Mouse (Mus musculus) limb, embryonic 14.5 days (tissue): ENCODE measurements around the gene Arl6. TPM values are rescaled to one million over a fixed set of nuclear protein-coding genes. Genes with fewer than 3 reads are reported as not detected.
A peak's percentile ranks its signal among the peaks of the same experiment; 100 is the strongest.

ENCODE experiments used
- ATAC-seq: fragments of 200-750 bp; cut with Nextera tagmentation; 2 replicates; pipeline ENCODE4 v1.8.0; 2017; ENCODE audit warnings: low read depth, moderate number of reproducible peaks, moderate TSS enrichment; ENCODE audit not compliant: low FRiP score
- DNase-seq: peaks from one replicate; pipeline ENCODE4 v3.0.0-alpha.2; 2015; ENCODE audit warnings: low spot score
- H3K27ac ChIP-seq: fragments of 300-500 bp; sonication (generic); replicated peaks from 2 replicates; pipeline ENCODE4 v1.5.1; 2014; ENCODE audit warnings: low read depth, mild to moderate bottlenecking, low read length, moderate library complexity, mixed read lengths
- H3K27me3 ChIP-seq: fragments of 300-500 bp; sonication (generic); 2 replicates; pipeline ENCODE4 v1.6.1; 2014; ENCODE audit warnings: low read length, mixed read lengths; ENCODE audit not compliant: control insufficient read depth, insufficient read depth
- H3K36me3 ChIP-seq: fragments of 300-500 bp; sonication (generic); 2 replicates; pipeline ENCODE4 v1.6.1; 2014; ENCODE audit warnings: mild to moderate bottlenecking, low read length, moderate library complexity, mixed read lengths; ENCODE audit not compliant: control insufficient read depth, insufficient read depth
- H3K4me1 ChIP-seq: fragments of 300-500 bp; sonication (generic); 2 replicates; pipeline ENCODE4 v1.6.1; 2014; ENCODE audit warnings: antibody characterized with exemption, low read length, mixed read lengths; ENCODE audit not compliant: control insufficient read depth, insufficient read depth
- H3K4me2 ChIP-seq: fragments of 300-500 bp; sonication (generic); replicated peaks from 2 replicates; pipeline ENCODE4 v1.6.1; 2014; ENCODE audit warnings: low read depth, mild to moderate bottlenecking, low read length, moderate library complexity; ENCODE audit not compliant: severe bottlenecking
- H3K4me3 ChIP-seq: fragments of 300-500 bp; sonication (generic); replicated peaks from 2 replicates; pipeline ENCODE4 v1.5.1; 2014; ENCODE audit warnings: low read length
- H3K9ac ChIP-seq: fragments of 300-500 bp; sonication (generic); 2 replicates; pipeline ENCODE4 v1.6.1; 2014; ENCODE audit warnings: mild to moderate bottlenecking, low read depth, low read length, moderate library complexity; ENCODE audit not compliant: severe bottlenecking
- H3K9me3 ChIP-seq: fragments of 300-500 bp; sonication (generic); 2 replicates; pipeline ENCODE4 v1.6.1; 2016; ENCODE audit warnings: low read length; ENCODE audit not compliant: control insufficient read depth
- POLR2A ChIP-seq: fragments of 200-500 bp; IDR thresholded peaks from 2 replicates; pipeline ENCODE4 v1.8.0; 2012; ENCODE audit warnings: inconsistent platforms, mild to moderate bottlenecking, moderate library complexity, borderline replicate concordance; ENCODE audit not compliant: insufficient read depth, insufficient read length; ENCODE audit errors: extremely low read depth
- WGBS: fragments of 180-500 bp; shearing (Covaris S2); extraction: QIAGEN DNeasy Blood & Tissue Kit; methylation state at CpG from one replicate; pipeline ENCODE4 v1.1.7; 2014; 5-methylcytosine and 5-hydroxymethylcytosine counted together
- polyA plus RNA-seq, 2 experiments: library from polyadenylated mRNA; depleted of rRNA in 1 of 2; stranded (reverse) in 1 of 2; unstranded in 1 of 2; fragments of >200 nt; fragmentation: Nextera tagmentation in 1 of 2; extraction: Ambion mirVana in 1 of 2; gene quantifications; 2 replicates each; pipeline versions ENCODE4 v1.2.1 to v1.2.3; 2012 to 2014

The Arl6 gene
- polyA plus RNA-seq, 2 experiments: 14.1 to 27.1 TPM

DNA sequence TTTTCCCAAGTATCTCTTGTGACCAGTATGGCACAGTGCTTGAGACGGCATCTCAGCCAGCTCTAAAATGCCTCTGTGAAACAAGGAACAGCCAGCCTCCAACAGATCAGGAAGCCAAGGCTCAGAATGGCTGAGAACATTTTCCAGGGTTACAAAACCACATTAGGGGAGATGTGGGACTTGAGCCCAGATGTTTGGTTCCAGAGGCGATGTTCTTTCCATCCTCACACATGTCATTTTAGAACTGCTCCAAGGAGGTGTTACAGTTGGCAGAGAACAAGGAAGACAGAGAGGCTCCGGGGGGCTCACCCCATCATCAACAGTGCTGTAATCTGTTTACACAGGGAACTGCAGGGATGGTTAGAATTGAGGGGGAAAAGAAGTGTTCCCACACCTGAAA is 66.5 kb downstream of the Arl6 start:
- Histone ChIP-seq H3K36me3 (0 out of 2 replicates have a peak, but pooled peaks cover 2% of the 10 kb centered on the region), H3K27ac (0 out of 2 replicates have a peak overlapping the region, but pooled peaks have one; percentile 6), H3K4me2 (no peak overlapping the region), H3K27me3 (no peaks in the 10 kb centered on the region), H3K4me3 (no peak overlapping the region), H3K4me1 (peaks cover 18% of the 10 kb centered on the region), H3K9me3 (no peaks in the 10 kb centered on the region), H3K9ac (no peak overlapping the region)
- DNase-seq (peak; percentile 58), ATAC-seq (peak; percentile 60)
- TF ChIP-seq POLR2A: no peak
- WGBS: 50% methylated on average over 3 of the region's 3 CpGs

DNA sequence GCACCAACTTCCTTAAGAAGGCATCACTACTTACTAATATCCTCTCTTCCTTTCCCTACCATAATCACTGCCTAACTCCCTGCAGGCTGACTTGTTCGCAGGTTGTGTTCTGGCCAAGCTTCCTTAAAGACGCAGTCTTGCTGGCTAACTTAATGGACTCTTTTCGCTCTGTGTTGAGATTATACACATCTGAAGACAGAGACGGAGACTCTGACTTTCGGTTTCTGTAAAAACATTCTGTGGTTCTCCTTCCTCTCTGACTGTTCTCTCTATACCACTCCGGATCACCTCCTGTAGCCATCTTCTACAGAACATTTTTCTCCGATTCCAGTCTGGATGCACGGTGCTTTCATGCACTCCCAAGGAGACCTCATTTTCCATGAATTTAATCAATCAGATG is 68.4 kb downstream of the Arl6 start:
- Histone ChIP-seq H3K9me3 (no peaks in the 10 kb centered on the region), H3K27me3 (no peaks in the 10 kb centered on the region), H3K9ac (no peak overlapping the region), H3K36me3 (0 out of 2 replicates have a peak, but pooled peaks cover 2% of the 10 kb centered on the region), H3K4me1 (peaks cover 26% of the 10 kb centered on the region), H3K27ac (no peak overlapping the region), H3K4me3 (no peak overlapping the region), H3K4me2 (no peak overlapping the region)
- ATAC-seq (no peak), DNase-seq (no peak)
- no peak for TF ChIP-seq POLR2A
- 93% methylated on average over 8 of the region's 8 CpGs for WGBS

DNA sequence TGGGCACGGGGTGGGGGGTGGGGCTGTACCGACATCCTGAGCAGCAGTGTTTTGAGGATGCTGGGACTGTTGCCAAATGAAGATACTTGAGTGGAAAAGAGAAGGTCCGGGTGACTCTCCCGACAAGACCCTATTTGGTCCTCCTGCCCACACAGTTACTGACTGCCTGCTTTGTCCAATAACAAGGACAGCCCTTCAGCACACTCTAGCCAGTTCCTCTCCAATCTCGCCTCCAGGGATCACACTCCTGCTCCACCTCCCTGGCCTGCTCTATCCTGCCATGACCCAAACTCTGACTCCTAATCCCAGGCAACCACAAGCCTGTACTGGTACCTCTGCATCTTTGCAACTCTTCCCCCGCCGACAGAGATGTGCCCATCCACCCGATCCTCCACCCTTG is 69.4 kb downstream of the Arl6 start:
- no peaks in the 10 kb centered on the region for H3K36me3 ChIP-seq
- ATAC-seq (no peak), DNase-seq (no peak)
- 70% methylated on average over 8 of the region's 8 CpGs for WGBS
- no peak overlapping the region for H3K27ac ChIP-seq
- no peaks in the 10 kb centered on the region for H3K9me3 ChIP-seq
- peaks cover 30% of the 10 kb centered on the region for H3K4me1 ChIP-seq
- TF ChIP-seq POLR2A: no peak
- no peak overlapping the region for H3K4me2 ChIP-seq
- no peaks in the 10 kb centered on the region for H3K27me3 ChIP-seq
- no peak overlapping the region for H3K9ac ChIP-seq
- no peak overlapping the region for H3K4me3 ChIP-seq

DNA sequence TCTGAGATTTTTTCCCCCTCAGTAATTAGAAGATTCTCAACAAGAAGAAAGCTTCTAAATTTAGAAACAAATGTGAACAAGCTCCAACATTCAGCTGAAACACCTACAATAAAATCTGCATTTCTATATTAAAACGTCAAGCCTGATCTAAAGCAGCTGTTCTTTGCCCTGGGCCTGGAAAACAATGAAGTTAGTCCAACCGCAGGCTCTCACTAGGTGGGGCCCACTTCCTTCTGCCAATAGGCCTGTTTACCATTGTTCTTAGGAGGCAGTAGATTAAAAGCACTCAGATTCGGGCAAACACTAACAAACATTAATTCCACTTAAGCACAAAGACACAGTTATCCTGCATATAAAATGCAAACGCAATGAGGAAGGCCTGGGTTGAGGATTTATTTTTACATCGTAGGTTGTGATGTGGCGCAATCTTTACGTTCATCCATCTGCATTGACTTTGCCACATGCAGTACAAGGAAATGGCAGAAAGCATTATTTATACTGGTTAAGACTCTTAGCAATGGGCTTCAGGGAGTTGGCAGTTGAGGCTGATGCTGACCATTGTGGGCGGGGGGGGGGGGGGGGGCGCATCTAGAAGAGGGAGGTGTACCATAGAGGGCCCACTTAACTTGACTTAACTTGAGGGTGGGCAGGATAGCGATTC is 71.3 kb downstream of the Arl6 start:
- WGBS: 37% methylated on average over 9 of the region's 10 CpGs

DNA sequence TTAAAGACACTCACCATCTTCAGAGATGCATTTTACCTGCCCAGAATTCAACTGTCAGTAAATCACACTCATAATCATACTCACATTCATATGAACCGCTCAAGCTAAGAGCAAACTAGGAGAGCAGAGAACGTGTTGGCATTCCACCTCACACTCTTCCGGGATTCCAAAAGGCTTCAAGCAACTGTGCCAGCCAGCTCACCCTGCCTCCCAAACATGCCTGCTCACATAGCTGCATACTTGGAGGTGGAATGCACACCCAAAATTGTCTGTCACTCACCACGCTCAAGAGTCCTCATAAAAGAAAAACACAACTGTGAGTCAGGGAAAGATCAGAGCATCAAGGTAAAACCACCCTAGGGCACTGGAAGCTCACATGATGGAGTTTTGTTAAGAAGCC is 72.8 kb downstream of the Arl6 start:
- Histone ChIP-seq H3K4me2 (no peak overlapping the region), H3K27ac (no peak overlapping the region), H3K9ac (0 out of 2 replicates have a peak overlapping the region, but pooled peaks have one; percentile 5), H3K4me3 (no peak overlapping the region), H3K27me3 (no peaks in the 10 kb centered on the region), H3K9me3 (no peaks in the 10 kb centered on the region), H3K4me1 (peaks cover 25% of the 10 kb centered on the region), H3K36me3 (no peaks in the 10 kb centered on the region; the same call in 1 of the 2 replicates)
- no peak for ATAC-seq
- TF ChIP-seq POLR2A: no peak
- 72% methylated on average over 4 of the region's 4 CpGs for WGBS
- no peak for DNase-seq

More for the DNA sequence above, 71.3 kb downstream of the Arl6 start:
- Histone ChIP-seq H3K4me1 (peaks cover 27% of the 10 kb centered on the region), H3K27ac (no peak overlapping the region; the same call in 1 of the 2 replicates), H3K9ac (no peak overlapping the region), H3K27me3 (no peaks in the 10 kb centered on the region), H3K4me2 (no peak overlapping the region), H3K9me3 (no peaks in the 10 kb centered on the region), H3K36me3 (no peaks in the 10 kb centered on the region), H3K4me3 (no peak overlapping the region)
- ATAC-seq (peak; percentile 62; the same call in 1 of the 2 replicates), DNase-seq (peak; percentile 76)
- TF ChIP-seq POLR2A: no peak
